ENCODE assay signal across 9 mouse cellular contexts in genomic region chr11:52374340-52374739, GRCm38 (mm10). TPM values are rescaled to one million over a fixed set of nuclear protein-coding genes. Genes with fewer than 3 reads are reported as not detected.
DNase-seq lines count a peak whose midpoint lies in the region; ATAC-seq and TF ChIP-seq lines count a peak whose summit lies in the region.
"Had no signal": no experiment of that assay in that cellular context is flagged by ENCODE, and none has a peak within 500 bp of the region (broad histone marks: within the 10 kb centered on the region; RNA-seq: fewer than 3 reads in every experiment).

No protein-coding gene starts in this region.

- TF ChIP-seq CTCF in E14TG2a.4 (conservative IDR thresholded peaks at IDR 0.05; ENCODE audit: low read length) = peak; percentile 94
- TF ChIP-seq CTCF in olfactory bulb, adult 2 months (IDR thresholded peaks at IDR 0.05; ENCODE audit: insufficient read depth, low read depth, low read length) = peak; percentile 90

- no peak overlapping the region for H3K4me3 ChIP-seq in heart, embryonic 12.5 days
- no peak overlapping the region for H3K4me3 ChIP-seq in E14TG2a.4 (replicated peaks; ENCODE audit: low read length)
- no peak overlapping the region for H3K4me3 ChIP-seq in heart, embryonic 14.5 days (ENCODE audit: control insufficient read depth in 1 of 2, insufficient read depth in 1 of 2, low read depth in 1 of 2, low read length in 2 of 2)
- H3K4me3 ChIP-seq in olfactory bulb, adult 2 months (ENCODE audit: insufficient read depth, low read depth, low read length) = no peak overlapping the region
- H3K4me3 ChIP-seq: limb, embryonic 15.5 days had no signal

- no peak for ATAC-seq in heart, embryonic 12.5 days (ENCODE audit: insufficient number of reproducible peaks, low FRiP score)
- peak; percentile 22; the same call in 1 of the 2 replicates for ATAC-seq in heart, embryonic 14.5 days (ENCODE audit: insufficient number of reproducible peaks, insufficient read depth, low FRiP score, low read depth)

- no peak overlapping the region for H3K27ac ChIP-seq in heart, embryonic 12.5 days (ENCODE audit: poor library complexity, severe bottlenecking)
- 0 out of 4 replicates have a peak overlapping the region, but pooled peaks of 1 of the 2 experiments have one; percentile 24 for H3K27ac ChIP-seq in heart, embryonic 14.5 days (replicated peaks in 1 of 2; ENCODE audit: control insufficient read depth in 1 of 2, insufficient read depth in 1 of 2, low read depth in 2 of 2, low read length in 2 of 2)
- H3K27ac ChIP-seq in olfactory bulb, adult 2 months (ENCODE audit: insufficient read depth, low read depth, low read length) = no peak overlapping the region
- H3K27ac ChIP-seq: limb, embryonic 15.5 days had no signal

- WGBS in heart, embryonic 12.5 days = 58% methylated on average over 6 of the region's 6 CpGs
- WGBS in heart, embryonic 14.5 days = 55% methylated on average over 6 of the region's 6 CpGs
- WGBS in olfactory bulb, adult 2 months = 47% methylated on average over 6 of the region's 6 CpGs

- peak; percentile 98 for DNase-seq in heart, adult 11 months
- DNase-seq in cerebellum, postnatal 25 days = peak; percentile 63 to 76
- peak; percentile 72 for DNase-seq in liver
- DNase-seq in thymus, postnatal 0 days (ENCODE audit: low spot score) = peak; percentile 70

- H3K36me3 ChIP-seq in heart, embryonic 12.5 days = peaks cover 54% of the 10 kb centered on the region
- peaks cover 71% of the 10 kb centered on the region for H3K36me3 ChIP-seq in E14TG2a.4 (ENCODE audit: insufficient read depth, low read length)
- peaks cover 57% of the 10 kb centered on the region for H3K36me3 ChIP-seq in heart, embryonic 14.5 days (ENCODE audit: control insufficient read depth, insufficient read depth, low read length)

- H3K4me2 ChIP-seq in heart, embryonic 12.5 days = no peak overlapping the region
- no peak overlapping the region for H3K4me2 ChIP-seq in heart, embryonic 14.5 days (ENCODE audit: low read length)
- H3K4me2 ChIP-seq: limb, embryonic 15.5 days had no signal

- no peaks in the 10 kb centered on the region for H3K9me3 ChIP-seq in heart, embryonic 12.5 days (replicated peaks)
- no peaks in the 10 kb centered on the region for H3K9me3 ChIP-seq in E14TG2a.4 (ENCODE audit: low read length)
- no peaks in the 10 kb centered on the region for H3K9me3 ChIP-seq in heart, embryonic 14.5 days (ENCODE audit: control insufficient read depth, low read length)
- H3K9me3 ChIP-seq: limb, embryonic 15.5 days had no signal

- no peaks in the 10 kb centered on the region for H3K27me3 ChIP-seq in heart, embryonic 12.5 days (replicated peaks)
- H3K27me3 ChIP-seq in E14TG2a.4 (ENCODE audit: insufficient read depth, low read length) = no peaks in the 10 kb centered on the region
- H3K27me3 ChIP-seq in heart, embryonic 14.5 days (ENCODE audit: control insufficient read depth, insufficient read depth, low read length) = no peaks in the 10 kb centered on the region
- H3K27me3 ChIP-seq: limb, embryonic 15.5 days had no signal

- peaks cover 37% of the 10 kb centered on the region for H3K4me1 ChIP-seq in heart, embryonic 12.5 days (replicated peaks)
- peaks cover 74% of the 10 kb centered on the region for H3K4me1 ChIP-seq in E14TG2a.4 (replicated peaks; ENCODE audit: low read depth, low read length)
- H3K4me1 ChIP-seq in heart, embryonic 14.5 days (ENCODE audit: control insufficient read depth in 2 of 2, insufficient read depth in 2 of 2, low read length in 2 of 2) = peaks cover 13 to 27% of the 10 kb centered on the region in 2 experiments
- H3K4me1 ChIP-seq in olfactory bulb, adult 2 months (ENCODE audit: control insufficient read depth, insufficient read depth, low read length) = peaks cover 11% of the 10 kb centered on the region

- TF ChIP-seq POLR2A in olfactory bulb, adult 2 months (IDR thresholded peaks at IDR 0.05; ENCODE audit: insufficient read depth, low read depth, low read length) = no peak

- H3K9ac ChIP-seq in heart, embryonic 12.5 days = no peak overlapping the region
- H3K9ac ChIP-seq in heart, embryonic 14.5 days (ENCODE audit: low read length) = no peak overlapping the region
- H3K9ac ChIP-seq: limb, embryonic 15.5 days had no signal

RNA-seq across cellular contexts. Expression of gene Vdac1, which starts 13.7 kb away (rescaled TPM):
- polyA plus RNA-seq in heart, embryonic 12.5 days (2016; fragmentation: Nextera tagmentation; extraction: Ambion mirVana) = 423 and 426 TPM in 2 replicates
- polyA plus RNA-seq in heart, embryonic 14.5 days (2014; fragmentation: Nextera tagmentation; extraction: Ambion mirVana) = 409 and 422 TPM in 2 replicates
- polyA plus RNA-seq in olfactory bulb, adult 2 months (2012; ENCODE audit: insufficient read depth, insufficient read length, low replicate concordance, missing spikeins) = 374 TPM in 1 of 2 replicates, not detected in the other
- polyA plus RNA-seq in thymus, postnatal 0 days (2015; fragmentation: Nextera tagmentation; extraction: Ambion mirVana) = 226 and 233 TPM in 2 replicates

RNA-seq across cellular contexts. Expression of gene 9530068E07Rik, which starts 21.9 kb away (rescaled TPM):
- polyA plus RNA-seq in heart, embryonic 12.5 days (2016; fragmentation: Nextera tagmentation; extraction: Ambion mirVana) = 234 and 246 TPM in 2 replicates
- polyA plus RNA-seq in heart, embryonic 14.5 days (2014; fragmentation: Nextera tagmentation; extraction: Ambion mirVana) = 227 and 235 TPM in 2 replicates
- polyA plus RNA-seq in olfactory bulb, adult 2 months (2012; ENCODE audit: insufficient read depth, insufficient read length, low replicate concordance, missing spikeins) = not detected in 2 replicates
- 85.6 and 89.6 TPM in 2 replicates for polyA plus RNA-seq in thymus, postnatal 0 days (2015; fragmentation: Nextera tagmentation; extraction: Ambion mirVana)
